Mouse (Mus musculus): ENCODE results near the gene Gm45618. TPM values are rescaled to one million over a fixed set of nuclear protein-coding genes. Genes with fewer than 3 reads are reported as not detected.

The Gm45618 gene
- polyA plus RNA-seq (2017; shearing (Covaris generic)): not detected

GRCm38 (mm10) chr7:142120629-142121028 lies at the start of gene Gm45618:
Gene Gm45618, minus strand, starts transcription at chr7:142120729.

GRCm38 (mm10) chr7:142165639-142166038 lies 45.1 kb upstream of the Gm45618 start, which contains the start of gene Gm4553:
Gene Gm4553, minus strand, starts transcription at chr7:142165739.

GRCm38 (mm10) chr7:142157013-142157412 lies 36.5 kb upstream of the Gm45618 start, which contains the start of gene Gm29735:
Gene Gm29735, minus strand, starts transcription at chr7:142157113.

GRCm38 (mm10) chr7:142144507-142144906 lies 24.0 kb upstream of the Gm45618 start, which contains the start of gene Gm45337:
Gene Gm45337, minus strand, starts transcription at chr7:142144607.

GRCm38 (mm10) chr7:142135934-142136333 lies 15.4 kb upstream of the Gm45618 start, which contains the start of gene Gm39115:
Gene Gm39115, minus strand, starts transcription at chr7:142136034.

GRCm38 (mm10) chr7:142095183-142095931 lies 25.2 kb downstream of the Gm45618 start, which contains the start of gene Dusp8:
Gene Dusp8, minus strand, starts transcription at chr7:142095843.

Other genes starting within 250 kb of the Gm45618 start
- 48.8 TPM for gene Tollip, start 202.2 kb downstream of the Gm45618 start, polyA plus RNA-seq (2017; shearing (Covaris generic))
- 0.76 TPM for gene Brsk2, start 171.0 kb downstream of the Gm45618 start, polyA plus RNA-seq (2017; shearing (Covaris generic))
- gene Mob2, start 59.7 kb downstream of the Gm45618 start, polyA plus RNA-seq (2017; shearing (Covaris generic)): 79.6 TPM
- not detected for gene Dusp8, start 24.9 kb downstream of the Gm45618 start, polyA plus RNA-seq (2017; shearing (Covaris generic))
- not detected for gene Gm39115, start 15.3 kb upstream of the Gm45618 start, polyA plus RNA-seq (2017; shearing (Covaris generic))
- not detected for gene Gm45337, start 23.9 kb upstream of the Gm45618 start, polyA plus RNA-seq (2017; shearing (Covaris generic))
- gene Gm29735, start 36.4 kb upstream of the Gm45618 start, polyA plus RNA-seq (2017; shearing (Covaris generic)): not detected
- not detected for gene Gm4553, start 45.0 kb upstream of the Gm45618 start, polyA plus RNA-seq (2017; shearing (Covaris generic))
- not detected for gene Krtap5-2, start 55.3 kb upstream of the Gm45618 start, polyA plus RNA-seq (2017; shearing (Covaris generic))
- gene Gm10153, start 69.7 kb upstream of the Gm45618 start, polyA plus RNA-seq (2017; shearing (Covaris generic)): not detected
- not detected for gene Krtap5-3, start 80.6 kb upstream of the Gm45618 start, polyA plus RNA-seq (2017; shearing (Covaris generic))
- not detected for gene Gm7579, start 91.1 kb upstream of the Gm45618 start, polyA plus RNA-seq (2017; shearing (Covaris generic))
- not detected for gene Krtap5-5, start 109.2 kb upstream of the Gm45618 start, polyA plus RNA-seq (2017; shearing (Covaris generic))
- gene Gm40460, start 120.3 kb upstream of the Gm45618 start, polyA plus RNA-seq (2017; shearing (Covaris generic)): not detected
- not detected for gene Gm2431, start 137.6 kb upstream of the Gm45618 start, polyA plus RNA-seq (2017; shearing (Covaris generic))
- not detected for gene Gm4559, start 153.6 kb upstream of the Gm45618 start, polyA plus RNA-seq (2017; shearing (Covaris generic))
- not detected for gene Krtap5-1, start 176.4 kb upstream of the Gm45618 start, polyA plus RNA-seq (2017; shearing (Covaris generic))
- not detected for gene Krtap5-4, start 182.8 kb upstream of the Gm45618 start, polyA plus RNA-seq (2017; shearing (Covaris generic))